Mouse (Mus musculus): ENCODE measurements at regions not wholly inside any gene's neighbourhood (a gene's known extent, or its start where the extent isn't known, plus 50 kb on each side); places are given as distances from the start of the nearest gene placed in this dataset.

- no peak overlapping the region for H3K4me3 ChIP-seq (replicated peaks; ENCODE audit: control insufficient read depth, low read depth, low read length)
- no peak overlapping the region for H3K27ac ChIP-seq (ENCODE audit: control insufficient read depth, insufficient read depth, low read depth, low read length, poor library complexity)
- TF ChIP-seq POLR2A (IDR thresholded peaks at IDR 0.05; ENCODE audit: borderline replicate concordance, control insufficient read depth, low read depth, low read length), result no peak
- no peak for TF ChIP-seq CTCF (IDR thresholded peaks at IDR 0.05; ENCODE audit: control insufficient read depth, insufficient read depth, low read length)
- 73% methylated on average over 6 of the region's 6 CpGs for WGBS
- peaks cover 1% of the 10 kb centered on the region; the same call in 1 of the 2 replicates for H3K4me1 ChIP-seq (ENCODE audit: control insufficient read depth, insufficient read depth, low read length)
Observed at GRCm38 (mm10) chr3:144027134-144027980, 177.7 kb downstream of the Lmo4 start.

GRCm38 (mm10) chr3:144025451-144026125 is 179.4 kb downstream of the Lmo4 start:
- 87% methylated on average over 14 of the region's 14 CpGs for WGBS
- Histone ChIP-seq H3K27ac (ENCODE audit: control insufficient read depth, insufficient read depth, low read depth, low read length, poor library complexity) (no peak overlapping the region), H3K4me1 (ENCODE audit: control insufficient read depth, insufficient read depth, low read length) (peaks cover 1% of the 10 kb centered on the region; the same call in 1 of the 2 replicates), H3K4me3 (replicated peaks; ENCODE audit: control insufficient read depth, low read depth, low read length) (no peak overlapping the region)
- TF ChIP-seq POLR2A (IDR thresholded peaks at IDR 0.05; ENCODE audit: borderline replicate concordance, control insufficient read depth, low read depth, low read length), result no peak
- TF ChIP-seq CTCF (IDR thresholded peaks at IDR 0.05; ENCODE audit: control insufficient read depth, insufficient read depth, low read length), result no peak

GRCm38 (mm10) chr3:144024216-144024615 is 180.8 kb downstream of the Lmo4 start:
- Histone ChIP-seq H3K27ac (ENCODE audit: control insufficient read depth, insufficient read depth, low read depth, low read length, poor library complexity) (no peak overlapping the region), H3K4me1 (ENCODE audit: control insufficient read depth, insufficient read depth, low read length) (peaks cover 1% of the 10 kb centered on the region; the same call in 1 of the 2 replicates), H3K4me3 (replicated peaks; ENCODE audit: control insufficient read depth, low read depth, low read length) (no peak overlapping the region)
- WGBS, result 78% methylated on average over 5 of the region's 5 CpGs
- TF ChIP-seq POLR2A (IDR thresholded peaks at IDR 0.05; ENCODE audit: borderline replicate concordance, control insufficient read depth, low read depth, low read length) (no peak), CTCF (IDR thresholded peaks at IDR 0.05; ENCODE audit: control insufficient read depth, insufficient read depth, low read length) (no peak)

GRCm38 (mm10) chr3:144023058-144023457 is 182.0 kb downstream of the Lmo4 start:
- TF ChIP-seq POLR2A (IDR thresholded peaks at IDR 0.05; ENCODE audit: borderline replicate concordance, control insufficient read depth, low read depth, low read length) (no peak), CTCF (IDR thresholded peaks at IDR 0.05; ENCODE audit: control insufficient read depth, insufficient read depth, low read length) (no peak)
- Histone ChIP-seq H3K27ac (ENCODE audit: control insufficient read depth, insufficient read depth, low read depth, low read length, poor library complexity) (no peak overlapping the region), H3K4me3 (replicated peaks; ENCODE audit: control insufficient read depth, low read depth, low read length) (no peak overlapping the region), H3K4me1 (ENCODE audit: control insufficient read depth, insufficient read depth, low read length) (peaks cover 1% of the 10 kb centered on the region; the same call in 1 of the 2 replicates)
- 73% methylated on average over 3 of the region's 3 CpGs for WGBS

- 75% methylated on average over 5 of the region's 5 CpGs for WGBS
- TF ChIP-seq POLR2A (IDR thresholded peaks at IDR 0.05; ENCODE audit: borderline replicate concordance, control insufficient read depth, low read depth, low read length) (no peak), CTCF (IDR thresholded peaks at IDR 0.05; ENCODE audit: control insufficient read depth, insufficient read depth, low read length) (no peak)
- no peak overlapping the region for H3K27ac ChIP-seq (ENCODE audit: control insufficient read depth, insufficient read depth, low read depth, low read length, poor library complexity)
- no peaks in the 10 kb centered on the region; the same call in 1 of the 2 replicates for H3K4me1 ChIP-seq (ENCODE audit: control insufficient read depth, insufficient read depth, low read length)
- H3K4me3 ChIP-seq (replicated peaks; ENCODE audit: control insufficient read depth, low read depth, low read length), result no peak overlapping the region
Observed at GRCm38 (mm10) chr3:144021969-144022368, 183.1 kb downstream of the Lmo4 start.

GRCm38 (mm10) chr3:144020189-144020940 is 184.7 kb downstream of the Lmo4 start:
- TF ChIP-seq CTCF (IDR thresholded peaks at IDR 0.05; ENCODE audit: control insufficient read depth, insufficient read depth, low read length) (no peak), POLR2A (IDR thresholded peaks at IDR 0.05; ENCODE audit: borderline replicate concordance, control insufficient read depth, low read depth, low read length) (no peak)
- H3K4me3 ChIP-seq (replicated peaks; ENCODE audit: control insufficient read depth, low read depth, low read length), result no peak overlapping the region
- 81% methylated on average over 8 of the region's 8 CpGs for WGBS

GRCm38 (mm10) chr3:144019293-144019692 is 185.7 kb downstream of the Lmo4 start:
- TF ChIP-seq POLR2A (IDR thresholded peaks at IDR 0.05; ENCODE audit: borderline replicate concordance, control insufficient read depth, low read depth, low read length), result no peak
- no peak for TF ChIP-seq CTCF (IDR thresholded peaks at IDR 0.05; ENCODE audit: control insufficient read depth, insufficient read depth, low read length)
- H3K27ac ChIP-seq (ENCODE audit: control insufficient read depth, insufficient read depth, low read depth, low read length, poor library complexity), result no peak overlapping the region
- H3K4me1 ChIP-seq (ENCODE audit: control insufficient read depth, insufficient read depth, low read length), result no peaks in the 10 kb centered on the region; the same call in 1 of the 2 replicates
- 51% methylated on average over 2 of the region's 2 CpGs for WGBS
- no peak overlapping the region for H3K4me3 ChIP-seq (replicated peaks; ENCODE audit: control insufficient read depth, low read depth, low read length)

More at GRCm38 (mm10) chr3:144020189-144020940, 184.7 kb downstream of the Lmo4 start:
- Histone ChIP-seq H3K4me1 (ENCODE audit: control insufficient read depth, insufficient read depth, low read length) (no peaks in the 10 kb centered on the region; the same call in 1 of the 2 replicates), H3K27ac (ENCODE audit: control insufficient read depth, insufficient read depth, low read depth, low read length, poor library complexity) (no peak overlapping the region)
